Mouse (Mus musculus) cerebellum, adult 2 months (tissue): ENCODE measurements around the gene Ece1.

Experiments used
- CTCF ChIP-seq: fragments of 200-500 bp; IDR thresholded peaks from 2 replicates; pipeline ENCODE4 v1.5.1; 2011; ENCODE audit warnings: low read depth, mild to moderate bottlenecking, control low read depth, low read length, moderate library complexity, borderline replicate concordance; ENCODE audit not compliant: insufficient read depth
- POLR2A ChIP-seq: fragments of 200-500 bp; IDR thresholded peaks from 2 replicates; pipeline ENCODE4 v1.6.1; 2011; ENCODE audit warnings: low read length, control low read depth, borderline replicate concordance; ENCODE audit not compliant: insufficient read depth

- TF ChIP-seq CTCF (no peak; the same call in 1 of the 2 replicates), POLR2A (no peak)
Measured at GRCm38 (mm10) chr4:137890596-137890995, 28.6 kb downstream of the Ece1 start.
